Mouse (Mus musculus): ENCODE results near the gene Aoc3. TPM values are rescaled to one million over a fixed set of nuclear protein-coding genes. Genes with fewer than 3 reads are reported as not detected.
"Not testable (repeated sequence)": the region's sequence is repeated elsewhere in the genome, so short reads cannot be mapped to it uniquely, and the experiment has no call there.

The Aoc3 gene
- total RNA-seq, 2 experiments from 2014 or later: 20.7 to 21.7 TPM

DNA sequence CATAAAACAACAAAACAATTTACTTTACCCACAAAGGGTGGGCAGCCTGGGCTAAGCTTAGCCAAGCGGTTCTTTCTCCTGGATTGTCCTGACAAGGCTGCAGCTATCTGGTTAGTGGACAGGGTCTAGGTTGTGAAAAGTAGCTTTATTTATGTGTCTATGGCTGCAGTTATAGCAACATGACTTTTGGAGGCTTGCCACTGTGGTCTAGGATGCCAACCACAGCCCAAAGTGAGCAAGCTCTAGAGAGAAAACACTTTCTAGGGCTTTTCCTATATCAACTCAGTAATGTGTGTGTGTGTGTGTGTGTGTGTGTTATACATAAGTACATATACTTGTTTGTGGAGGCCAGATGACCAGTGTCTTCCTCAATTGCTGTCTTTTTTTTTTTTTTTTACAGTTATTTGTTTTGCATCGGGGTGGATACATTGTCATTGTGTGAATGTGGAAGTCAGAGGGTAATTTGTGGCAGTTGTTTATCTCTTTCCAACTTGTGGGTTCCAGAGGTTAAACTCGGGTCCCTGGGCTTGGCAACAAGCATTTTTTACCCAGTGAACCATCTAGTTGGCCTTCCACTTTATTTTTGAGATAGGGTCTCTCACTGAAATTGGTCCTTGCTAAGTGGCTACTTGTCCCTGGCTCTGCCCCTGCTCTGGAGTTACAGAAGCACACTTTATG lies 27.2 kb downstream of the Aoc3 start:
- intact Hi-C loops (cut with DNase I; ENCODE audit: low total_unique reads): no loop called here
- no peak for DNase-seq

DNA sequence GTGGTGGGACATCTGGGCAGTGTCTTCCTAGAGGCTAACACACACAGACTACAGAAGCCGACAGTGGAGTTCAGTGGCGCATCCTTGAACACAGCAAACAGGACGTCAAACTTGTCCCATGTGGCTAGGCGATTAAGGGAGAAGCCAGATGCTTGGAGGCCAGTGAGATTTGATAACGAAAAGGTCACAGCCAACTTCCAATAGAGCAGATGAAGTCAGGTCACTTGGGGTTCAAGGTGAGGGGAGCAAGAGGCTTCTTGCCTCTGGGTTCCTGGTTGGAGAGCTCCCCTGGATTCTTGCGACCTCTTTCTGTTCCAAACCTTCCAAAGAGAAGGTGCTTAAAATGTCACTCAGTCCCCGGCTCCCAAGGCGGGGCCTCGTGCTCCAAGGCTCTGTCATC lies 29.4 kb downstream of the Aoc3 start:
- intact Hi-C loops (cut with DNase I; ENCODE audit: low total_unique reads): no loop called here
- DNase-seq: no peak

DNA sequence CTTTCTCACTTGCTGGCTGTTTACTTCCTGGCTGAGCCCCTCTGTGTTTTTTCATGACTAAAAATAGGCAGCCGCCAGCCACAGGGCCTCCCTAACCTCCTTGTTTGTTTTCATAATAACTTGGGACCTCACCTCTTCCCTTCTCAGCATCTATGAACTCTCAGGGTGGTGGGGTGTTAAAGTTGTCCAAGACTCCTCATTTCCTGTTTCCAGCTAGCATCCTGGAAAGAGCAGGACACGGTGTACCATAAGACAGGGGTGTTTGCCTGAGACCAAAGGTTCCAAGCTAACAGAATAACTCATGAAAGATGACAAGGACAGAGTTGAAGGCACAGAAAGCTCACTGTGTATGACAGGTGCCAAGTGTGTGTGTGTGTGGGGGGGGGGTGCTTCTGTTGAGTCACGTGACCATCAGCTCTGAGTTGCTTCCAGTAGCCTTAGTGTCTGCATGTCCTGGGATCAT lies 30.3 kb downstream of the Aoc3 start:
- DNase-seq: no peak
- intact Hi-C loops (cut with DNase I; ENCODE audit: low total_unique reads): no loop called here

DNA sequence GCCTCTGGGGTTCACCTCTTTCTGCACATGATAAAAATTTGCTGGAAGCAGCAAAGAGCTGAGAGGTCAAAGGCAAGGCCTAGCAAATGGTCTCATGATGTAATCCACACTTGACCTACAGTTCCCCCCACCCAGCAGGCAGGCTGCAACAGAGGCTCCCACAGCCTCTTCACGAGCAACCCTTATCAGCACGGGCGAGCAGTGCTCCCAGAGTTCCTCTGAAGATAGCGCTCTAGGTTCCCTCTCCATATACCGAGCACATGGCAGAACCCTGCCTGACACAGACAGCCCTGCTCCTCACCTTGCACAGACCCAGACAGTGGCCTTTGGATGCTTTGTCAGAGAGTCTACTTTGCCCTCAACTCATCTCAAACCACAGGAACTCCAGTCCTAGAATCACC lies 34.1 kb downstream of the Aoc3 start:
- no peak for DNase-seq
- intact Hi-C loops (cut with DNase I; ENCODE audit: low total_unique reads): no loop called here

DNA sequence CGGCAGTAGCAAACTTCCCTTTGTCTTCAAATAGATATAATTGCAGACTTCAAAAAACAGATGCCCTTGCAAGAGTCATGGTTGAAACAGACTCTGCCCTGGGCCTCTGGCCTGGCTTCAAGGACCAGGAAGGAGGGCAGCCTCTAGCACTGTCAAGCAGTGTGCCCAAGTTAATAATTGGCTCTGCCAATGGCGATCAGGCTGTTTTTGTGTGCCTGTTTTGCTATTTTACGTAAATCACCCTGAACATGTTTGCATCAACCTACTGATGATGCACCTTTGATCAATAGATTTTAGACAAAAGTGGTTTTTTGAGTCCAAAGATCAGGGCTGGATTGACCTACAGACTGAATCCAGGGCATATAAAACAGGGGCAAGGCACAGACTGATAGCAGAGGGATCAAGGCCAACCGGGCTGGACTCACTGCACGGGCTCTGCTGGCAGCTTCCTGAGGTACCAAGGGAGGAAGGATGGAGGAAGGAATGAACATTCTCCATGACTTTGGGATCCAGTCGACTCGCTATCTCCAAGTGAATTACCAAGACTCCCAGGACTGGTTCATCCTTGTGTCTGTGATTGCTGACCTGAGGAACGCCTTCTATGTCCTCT lies 37.0 kb downstream of the Aoc3 start, which contains the start of gene G6pc:
G6pc (plus strand) TSS at position 236 of the 610 bp plus-strand sequence.
- intact Hi-C loops (cut with DNase I; ENCODE audit: low total_unique reads): no loop called here
- no peak for DNase-seq

DNA sequence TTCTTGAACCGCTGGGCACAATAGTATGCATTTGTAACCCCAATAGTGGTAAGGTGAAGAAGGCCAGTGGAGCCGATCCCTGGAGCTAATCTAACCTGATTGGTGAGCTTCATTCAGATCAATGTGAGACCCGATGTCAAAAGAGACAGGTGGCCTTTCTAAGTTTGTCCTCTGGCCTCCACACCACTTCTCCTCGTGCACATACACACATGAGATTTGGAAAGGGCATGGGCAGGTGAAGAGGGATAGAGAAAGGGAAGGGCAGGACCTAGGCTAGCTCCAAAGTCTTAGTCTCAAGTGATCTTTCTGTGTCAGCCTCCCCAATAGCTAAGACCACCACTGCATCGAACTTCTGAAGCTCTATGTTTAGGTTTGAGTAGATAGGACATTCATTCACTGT lies 39.7 kb downstream of the Aoc3 start:
- intact Hi-C loops (cut with DNase I; ENCODE audit: low total_unique reads): no loop called here
- no peak for DNase-seq

DNA sequence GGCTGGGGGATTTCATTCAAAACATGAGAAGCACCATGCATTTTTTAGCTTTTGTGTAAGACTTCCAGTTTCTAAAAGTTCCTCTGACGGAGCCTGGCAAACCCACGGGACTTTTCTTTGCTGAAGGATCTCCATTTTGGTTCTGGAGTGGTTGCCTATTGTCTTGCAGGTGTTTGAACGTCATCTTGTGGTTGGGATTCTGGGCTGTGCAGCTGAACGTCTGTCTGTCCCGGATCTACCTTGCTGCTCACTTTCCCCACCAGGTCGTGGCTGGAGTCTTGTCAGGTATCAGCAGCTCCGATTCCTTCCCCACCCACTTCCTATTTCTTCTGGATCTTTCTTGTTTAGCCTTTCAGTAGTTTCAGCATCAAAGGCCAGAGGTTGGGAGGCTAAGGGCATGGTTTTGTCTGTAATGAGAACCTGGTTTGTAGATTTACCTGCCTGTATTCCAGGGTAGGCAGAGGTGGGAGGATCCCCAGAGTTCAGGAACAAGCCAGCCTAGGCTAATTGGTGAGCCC lies 44.1 kb downstream of the Aoc3 start:
- intact Hi-C loops (cut with DNase I; ENCODE audit: low total_unique reads): no loop called here
- DNase-seq: no peak

DNA sequence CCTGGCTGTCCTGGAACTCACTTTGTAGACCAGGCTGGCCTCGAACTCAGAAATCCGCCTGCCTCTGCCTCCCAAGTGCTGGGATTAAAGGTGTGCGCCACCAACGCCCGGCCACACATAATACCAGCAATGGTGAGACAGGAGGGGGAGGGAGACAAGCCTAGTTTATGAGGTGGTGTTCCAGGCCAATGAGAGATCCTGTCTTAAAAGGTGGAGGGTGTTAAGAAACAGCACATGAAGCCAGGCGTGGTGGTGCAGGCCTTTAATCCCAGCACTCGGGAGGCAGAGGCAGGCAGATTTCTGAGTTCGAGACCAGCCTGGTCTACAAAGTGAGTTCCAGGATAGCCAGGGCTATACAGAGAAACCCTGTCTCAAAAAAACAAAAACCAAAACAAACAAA lies 47.8 kb downstream of the Aoc3 start:
- intact Hi-C loops (cut with DNase I; ENCODE audit: low total_unique reads); DNase-seq: not testable (repeated sequence)

DNA sequence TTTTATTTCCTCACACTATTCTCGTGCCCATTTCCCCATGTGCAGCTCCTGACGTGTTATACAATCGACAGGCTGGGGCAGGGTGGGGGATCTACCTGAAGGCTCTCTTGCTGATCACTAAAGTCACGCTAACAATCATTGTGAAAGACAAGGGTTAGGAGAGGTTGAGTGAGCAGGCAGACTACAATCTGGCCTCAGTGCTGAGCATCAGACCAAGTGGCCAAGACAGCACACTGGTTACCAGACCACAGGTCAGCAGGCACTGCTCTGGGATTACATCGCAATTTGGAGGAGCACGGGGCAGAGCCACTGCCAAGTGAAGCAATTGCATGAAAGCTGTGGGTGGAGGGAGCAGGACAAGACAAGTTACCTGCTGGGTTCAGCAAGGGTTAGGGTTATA lies 48.5 kb downstream of the Aoc3 start:
- no peak for DNase-seq
- intact Hi-C loops (cut with DNase I; ENCODE audit: low total_unique reads): no loop called here

DNA sequence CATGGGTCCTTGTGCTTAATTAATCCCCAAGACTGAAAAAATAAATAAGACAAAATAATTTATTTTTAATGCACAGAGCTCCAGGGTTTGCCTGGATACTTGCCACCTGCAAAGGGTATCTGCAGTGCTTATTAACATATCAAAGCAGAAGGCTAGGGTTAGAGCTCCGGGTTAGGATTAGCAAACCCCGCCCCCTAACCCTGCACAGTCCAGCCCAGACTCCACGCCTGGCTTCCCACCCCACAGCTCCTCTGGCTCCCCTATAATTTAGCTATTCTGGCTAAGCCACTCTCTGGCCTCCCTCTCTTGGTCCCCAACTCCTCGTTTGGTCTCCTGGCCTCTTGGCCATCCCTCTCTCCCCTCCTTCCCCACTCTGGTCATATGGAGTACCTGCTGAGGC lies 51.4 kb downstream of the Aoc3 start:
- no peak for DNase-seq
- intact Hi-C loops (cut with DNase I; ENCODE audit: low total_unique reads): no loop called here

Small RNA genes within 50 kb of the gene (microRNA-seq; reads per million reads assigned to microRNA genes)
- gene Gm25593: 0 reads per million in 2 experiments

Other genes starting within 250 kb of the Aoc3 start
- gene Coasy, start 248.0 kb upstream of the Aoc3 start, total RNA-seq (2021): 1 to 10 TPM; 8.1 to 9.5 TPM
- gene Mlx, start 243.3 kb upstream of the Aoc3 start, total RNA-seq (2021): 10 to 100 TPM; 10.8 to 12.4 TPM
- gene Psmc3ip, start 235.2 kb upstream of the Aoc3 start, total RNA-seq (2021): 1 to 10 TPM; 1.1 to 1.5 TPM
- gene Retreg3, start 210.7 kb upstream of the Aoc3 start, total RNA-seq (2021): 10 to 100 TPM; 33.3 to 34.9 TPM
- 10 to 100 TPM; 26.3 to 31.2 TPM for gene Tubg1, start 210.7 kb upstream of the Aoc3 start, total RNA-seq (2021)
- 1 to 10 TPM; 3.1 to 4.6 TPM for gene Tubg2, start 174.7 kb upstream of the Aoc3 start, total RNA-seq (2021)
- 1 to 10 TPM; 1.8 to 2.4 TPM for gene Cntnap1, start 160.1 kb upstream of the Aoc3 start, total RNA-seq (2021)
- 10 to 100 TPM; 22.0 to 26.9 TPM for gene Plekhh3, start 159.3 kb upstream of the Aoc3 start, total RNA-seq (2021)
- gene Ccr10, start 155.2 kb upstream of the Aoc3 start, total RNA-seq (2021): under 1 TPM in 1 of 2 experiments, not detected in 1; 0.12 TPM
- 10 to 100 TPM; 13.5 to 18.1 TPM for gene Ezh1, start 104.1 kb upstream of the Aoc3 start, total RNA-seq (2021)
- 10 to 100 TPM; 69.8 to 97.1 TPM for gene Ramp2, start 84.6 kb upstream of the Aoc3 start, total RNA-seq (2021)
- 10 to 100 TPM; 38.1 to 39.0 TPM for gene Vps25, start 76.9 kb upstream of the Aoc3 start, total RNA-seq (2021)
- 1 to 10 TPM in 1 of 2 experiments, under 1 TPM in 1; 0.89 to 1.0 TPM for gene Wnk4, start 70.0 kb upstream of the Aoc3 start, total RNA-seq (2021)
- under 1 TPM; 0.13 to 0.21 TPM for gene Cntd1, start 51.6 kb upstream of the Aoc3 start, total RNA-seq (2021)
- 10 to 100 TPM; 70.0 to 73.4 TPM for gene Coa3, start 51.5 kb upstream of the Aoc3 start, total RNA-seq (2021)
- gene Becn1, start 28.3 kb upstream of the Aoc3 start, total RNA-seq (2021): 10 to 100 TPM; 70.7 to 72.9 TPM
- 10 to 100 TPM; 60.9 to 61.2 TPM for gene Psme3, start 14.4 kb upstream of the Aoc3 start, total RNA-seq (2021)
- 1 to 10 TPM; 1.2 to 1.3 TPM for gene Aoc2, start 5.5 kb upstream of the Aoc3 start, total RNA-seq (2021)
- gene G6pc, start 37.0 kb downstream of the Aoc3 start, total RNA-seq (2021): not detected
- 10 to 100 TPM; 16.4 to 17.4 TPM for gene Aarsd1, start 87.0 kb downstream of the Aoc3 start, total RNA-seq (2021)
- 1 to 10 TPM; 3.2 to 4.1 TPM for gene Gm27029, start 94.2 kb downstream of the Aoc3 start, total RNA-seq (2021)
- 1 to 10 TPM; 6.4 to 7.2 TPM for gene Rundc1, start 94.5 kb downstream of the Aoc3 start, total RNA-seq (2021)
- gene Ptges3l, start 94.7 kb downstream of the Aoc3 start, total RNA-seq (2021): 100 to 1,000 TPM; 101 to 102 TPM
- 10 to 100 TPM; 50.3 to 61.5 TPM for gene Rpl27, start 111.7 kb downstream of the Aoc3 start, total RNA-seq (2021)
- gene Ifi35, start 117.8 kb downstream of the Aoc3 start, total RNA-seq (2021): 1 to 10 TPM; 7.0 to 7.2 TPM
- 1 to 10 TPM; 4.0 to 4.8 TPM for gene Rnd2, start 134.4 kb downstream of the Aoc3 start, total RNA-seq (2021)
- 10 to 100 TPM; 27.1 to 33.6 TPM for gene Vat1, start 135.6 kb downstream of the Aoc3 start, total RNA-seq (2021)
- gene Brca1, start 221.3 kb downstream of the Aoc3 start, total RNA-seq (2021): under 1 TPM; 0.89 to 0.92 TPM
- gene Nbr1, start 221.5 kb downstream of the Aoc3 start, total RNA-seq (2021): 10 to 100 TPM; 66.3 to 69.0 TPM